Mouse (Mus musculus) intestine, embryonic 15.5 days (tissue): ENCODE measurements around the gene Srpk3. TPM values are rescaled to one million over a fixed set of nuclear protein-coding genes. Genes with fewer than 3 reads are reported as not detected.

Experiments
- ATAC-seq: fragments of 200-750 bp; cut with Nextera tagmentation; 2 replicates; pipeline ENCODE4 v1.8.0; 2017; ENCODE audit warnings: moderate TSS enrichment, moderate library complexity
- H3K27ac ChIP-seq: fragments of 300-500 bp; sonication (generic); 2 replicates; pipeline ENCODE4 v1.5.1; 2015; ENCODE audit warnings: mild to moderate bottlenecking, inconsistent platforms
- H3K27me3 ChIP-seq: fragments of 300-500 bp; sonication (generic); replicated peaks from 2 replicates; pipeline ENCODE4 v1.6.1; 2015; ENCODE audit warnings: inconsistent platforms
- H3K36me3 ChIP-seq: fragments of 300-500 bp; sonication (generic); 2 replicates; pipeline ENCODE4 v1.6.1; 2015; ENCODE audit warnings: inconsistent platforms
- H3K4me1 ChIP-seq: fragments of 300-500 bp; sonication (generic); replicated peaks from 2 replicates; pipeline ENCODE4 v1.6.1; 2015; ENCODE audit warnings: inconsistent platforms
- H3K4me2 ChIP-seq: fragments of 300-500 bp; sonication (generic); replicated peaks from 2 replicates; pipeline ENCODE4 v1.6.1; 2015; ENCODE audit warnings: mild to moderate bottlenecking, inconsistent platforms
- H3K4me3 ChIP-seq: fragments of 300-500 bp; sonication (generic); replicated peaks from 2 replicates; pipeline ENCODE4 v1.5.1; 2015; ENCODE audit warnings: inconsistent platforms
- H3K9ac ChIP-seq: fragments of 300-500 bp; sonication (generic); 2 replicates; pipeline ENCODE4 v1.6.1; 2015; ENCODE audit warnings: inconsistent platforms
- H3K9me3 ChIP-seq: fragments of 300-500 bp; sonication (generic); 2 replicates; pipeline ENCODE4 v1.6.1; 2016; ENCODE audit warnings: inconsistent platforms
- WGBS: fragments of 180-500 bp; shearing (Covaris S2); methylation state at CpG from one replicate; pipeline ENCODE4 v1.1.7; 2015; 5-methylcytosine and 5-hydroxymethylcytosine counted together
- polyA plus RNA-seq: library from polyadenylated mRNA; unstranded; fragments of >200 nt; fragmentation: Nextera tagmentation; extraction: Ambion mirVana; gene quantifications from 2 replicates; pipeline ENCODE4 v1.2.1, GENCODE M21; 2015

The Srpk3 gene
- polyA plus RNA-seq, 1 experiment from 2014 or later = 2.0 TPM

- Histone ChIP-seq H3K9me3 (no peaks in the 10 kb centered on the region), H3K4me2 (peak overlapping the region; percentile 77), H3K9ac (no peak overlapping the region), H3K36me3 (no peaks in the 10 kb centered on the region), H3K4me3 (peak overlapping the region; percentile 57), H3K27ac (no peak overlapping the region), H3K27me3 (peaks cover 19% of the 10 kb centered on the region), H3K4me1 (no peaks in the 10 kb centered on the region)
- 18% methylated on average over 17 of the region's 17 CpGs for WGBS
- no peak for ATAC-seq
Measured at GRCm38 (mm10) chrX:73823747-73824146, 49.5 kb downstream of the Srpk3 start.

- H3K36me3 ChIP-seq = no peaks in the 10 kb centered on the region
- H3K4me2 ChIP-seq = peak within 1 kb of the TSS; percentile 77
- H3K27me3 ChIP-seq = peaks cover 19% of the 10 kb centered on the region
- whole genome bisulfite sequencing = 18% methylated on average over 78 of the region's 84 CpGs
- 0 out of 2 replicates have a peak within 1 kb of the TSS, but pooled peaks have one; percentile 27 for H3K27ac ChIP-seq
- H3K4me1 ChIP-seq = no peaks in the 10 kb centered on the region
- no peaks in the 10 kb centered on the region for H3K9me3 ChIP-seq
- peak within 1 kb of the TSS; percentile 60 for H3K9ac ChIP-seq
- ATAC-seq = peak; percentile 88
- peak within 1 kb of the TSS; percentile 57 for H3K4me3 ChIP-seq
Measured at GRCm38 (mm10) chrX:73824185-73825151, 50.3 kb downstream of the Srpk3 start, which contains the start of gene Pdzd4. Pdzd4 (minus strand) TSS chrX:73824969.

Other genes with a start within 250 kb of the Srpk3 start
- gene Dusp9, start 135.0 kb upstream of the Srpk3 start, polyA plus RNA-seq = 10.7 and 11.0 TPM in 2 replicates
- 12.4 and 12.7 TPM in 2 replicates for gene Pnck, start 114.3 kb upstream of the Srpk3 start, polyA plus RNA-seq
- gene Slc6a8, start 101.3 kb upstream of the Srpk3 start, polyA plus RNA-seq = 7.1 and 9.1 TPM in 2 replicates
- 296 and 302 TPM in 2 replicates for gene Bcap31, start 58.2 kb upstream of the Srpk3 start, polyA plus RNA-seq
- 18.5 and 20.2 TPM in 2 replicates for gene Abcd1, start 57.8 kb upstream of the Srpk3 start, polyA plus RNA-seq
- gene Plxnb3, start 17.3 kb upstream of the Srpk3 start, polyA plus RNA-seq = 0.38 TPM in 2 replicates
- gene Idh3g, start 12.5 kb downstream of the Srpk3 start, polyA plus RNA-seq = 217 and 251 TPM in 2 replicates
- gene Ssr4, start 12.6 kb downstream of the Srpk3 start, polyA plus RNA-seq = 240 and 287 TPM in 2 replicates
- 0.57 and 0.72 TPM in 2 replicates for gene Pdzd4, start 50.6 kb downstream of the Srpk3 start, polyA plus RNA-seq
- 0.05 and 0.25 TPM in 2 replicates for gene Avpr2, start 117.7 kb downstream of the Srpk3 start, polyA plus RNA-seq
- 9.0 and 9.4 TPM in 2 replicates for gene L1cam, start 121.7 kb downstream of the Srpk3 start, polyA plus RNA-seq
- gene Arhgap4, start 147.5 kb downstream of the Srpk3 start, polyA plus RNA-seq = 3.7 and 4.1 TPM in 2 replicates
- 163 and 169 TPM in 2 replicates for gene Naa10, start 147.5 kb downstream of the Srpk3 start, polyA plus RNA-seq
- gene Renbp, start 156.4 kb downstream of the Srpk3 start, polyA plus RNA-seq = 154 and 197 TPM in 2 replicates
- 43.0 and 45.6 TPM in 2 replicates for gene Hcfc1, start 192.0 kb downstream of the Srpk3 start, polyA plus RNA-seq
- 53.9 and 64.9 TPM in 2 replicates for gene Irak1, start 249.5 kb downstream of the Srpk3 start, polyA plus RNA-seq